Mouse (Mus musculus): Measurements from ENCODE around the gene Srd5a2. TPM values are rescaled to one million over a fixed set of nuclear protein-coding genes. Genes with fewer than 3 reads are reported as not detected.
A peak's percentile ranks its signal among the peaks of the same experiment; 100 is the strongest.
"Not testable (repeated sequence)": the region's sequence is repeated elsewhere in the genome, so short reads cannot be mapped to it uniquely, and the experiment has no call there.

The Srd5a2 gene
- polyA plus RNA-seq (2015; fragmentation: Nextera tagmentation; extraction: Ambion mirVana): 0.09 TPM in 2 replicates

DNA sequence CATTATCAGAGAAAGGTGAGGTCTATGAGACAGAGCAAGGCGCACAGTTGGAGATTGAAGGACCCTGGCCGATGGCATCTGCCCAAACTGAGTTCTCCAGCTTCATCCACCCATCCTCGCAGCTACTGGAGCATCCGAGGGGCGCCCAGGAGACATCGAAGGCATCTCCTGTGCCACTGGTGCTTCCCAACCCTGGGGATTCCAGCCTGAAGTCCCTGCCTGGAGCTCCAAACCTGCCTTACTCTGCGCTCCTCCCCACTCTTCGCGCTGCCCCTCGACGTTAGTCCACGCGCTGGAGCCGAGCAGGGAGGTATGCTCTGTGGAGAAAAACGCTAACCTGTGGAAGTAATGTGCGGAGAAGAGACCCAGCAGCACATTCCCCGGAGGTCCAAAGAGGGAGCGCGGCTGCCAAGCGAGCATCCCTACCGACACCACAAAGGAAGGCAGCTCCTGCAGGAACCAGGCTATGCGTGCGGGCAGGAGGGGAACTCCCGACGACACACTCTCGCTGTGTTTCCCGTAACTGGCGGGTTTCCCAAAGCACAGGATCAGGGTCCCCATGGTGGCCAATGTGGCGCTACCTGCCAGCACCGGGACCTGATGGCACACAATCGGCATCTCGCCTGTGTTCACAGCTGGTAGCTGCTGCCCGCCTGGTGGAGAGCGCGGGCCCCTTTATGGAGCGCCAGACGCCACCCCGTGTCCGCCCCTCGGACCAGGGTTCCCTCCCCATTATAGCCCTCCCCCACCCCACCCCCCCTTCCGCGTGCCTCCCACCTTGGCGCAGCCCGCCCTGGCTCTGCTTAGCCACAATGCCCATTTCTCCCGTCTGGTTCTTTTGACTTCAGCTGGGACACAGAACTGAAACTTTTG is at the start of gene Srd5a2:
TSS of gene Srd5a2 (minus strand) at position 707 of the 873 bp plus-strand sequence.
- H3K36me3 ChIP-seq: no peaks in the 10 kb centered on the region
- 2% methylated on average over 45 of the region's 45 CpGs for WGBS
- H3K4me3 ChIP-seq: peak within 1 kb of the TSS; percentile 34
- 0 out of 2 replicates have a peak within 1 kb of the TSS, but pooled peaks have one; percentile 11 for H3K9ac ChIP-seq
- no peak within 1 kb of the TSS for H3K27ac ChIP-seq (replicated peaks)
- H3K27me3 ChIP-seq: peaks cover 50% of the 10 kb centered on the region
- peak within 1 kb of the TSS; percentile 59 for H3K4me2 ChIP-seq
- peaks cover 12% of the 10 kb centered on the region for H3K4me1 ChIP-seq (replicated peaks)
- peak; percentile 54; the same call in 1 of the 2 replicates for ATAC-seq (ENCODE audit: low FRiP score, low read depth)
- H3K9me3 ChIP-seq: no peaks in the 10 kb centered on the region

DNA sequence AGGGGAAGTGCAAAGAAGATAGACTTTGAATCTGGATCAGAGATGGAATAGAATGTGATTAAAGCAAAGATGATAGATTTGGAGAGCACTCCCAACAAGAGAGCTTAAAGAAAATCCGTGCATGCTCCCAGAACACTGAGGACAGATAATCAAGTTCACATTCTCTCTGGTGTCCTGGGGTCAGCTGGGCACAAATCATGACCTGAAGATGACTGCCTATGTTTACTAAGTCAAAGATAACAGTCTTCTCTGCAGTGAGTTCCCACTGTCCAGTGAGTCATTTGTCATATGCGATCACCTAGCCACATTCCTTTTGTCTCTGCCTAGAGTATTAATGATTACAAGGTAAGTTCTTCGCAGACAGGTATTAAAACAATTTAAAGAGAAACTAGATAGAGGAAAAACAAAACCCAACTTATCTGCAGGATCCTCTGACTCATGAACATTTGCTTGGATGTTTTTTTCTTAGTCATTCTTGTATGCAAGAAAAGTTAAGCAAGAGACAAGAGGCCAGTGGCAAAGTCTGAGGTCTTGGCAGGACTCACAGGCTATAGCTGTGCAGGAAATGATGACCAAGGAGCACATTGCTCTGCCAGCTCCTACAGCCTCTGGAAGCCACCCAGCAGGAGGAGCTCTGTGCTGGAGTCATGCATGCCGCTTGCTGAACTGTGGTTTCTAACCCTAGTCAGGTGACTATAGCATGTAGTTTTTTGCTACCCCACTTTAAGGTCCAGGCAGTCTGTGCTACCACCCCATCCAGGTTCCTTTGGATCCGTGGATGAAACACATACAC is 41.4 kb upstream of the Srd5a2 start:
- Histone ChIP-seq H3K4me3 (no peak overlapping the region), H3K27ac (replicated peaks) (no peak overlapping the region), H3K9ac (no peak overlapping the region), H3K27me3 (no peaks in the 10 kb centered on the region), H3K4me2 (no peak overlapping the region), H3K9me3 (no peaks in the 10 kb centered on the region), H3K4me1 (replicated peaks) (no peaks in the 10 kb centered on the region), H3K36me3 (no peaks in the 10 kb centered on the region)
- WGBS: 84% methylated on average over 5 of the region's 5 CpGs
- ATAC-seq (ENCODE audit: low FRiP score, low read depth): no peak

DNA sequence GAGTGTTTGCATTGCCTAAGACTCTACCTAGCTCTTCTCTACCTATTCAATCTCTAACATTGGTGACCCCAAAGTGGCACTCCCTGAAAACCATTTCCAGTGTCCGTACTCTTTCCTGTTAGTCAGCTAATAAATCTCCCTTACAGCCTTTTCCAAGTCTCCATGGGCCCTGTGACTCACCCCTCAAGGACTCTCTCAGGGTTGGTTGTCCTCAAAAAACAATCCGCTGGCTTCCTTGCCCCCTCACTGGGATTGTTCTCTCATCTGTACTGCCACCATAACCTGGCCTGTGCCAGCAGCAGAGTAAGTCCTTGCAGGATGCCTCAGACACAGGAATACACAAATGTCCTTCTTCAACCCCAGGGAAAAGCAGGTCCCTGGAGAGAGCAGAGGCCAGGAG is 40.3 kb upstream of the Srd5a2 start:
- no peak overlapping the region for H3K9ac ChIP-seq
- H3K27ac ChIP-seq (replicated peaks): no peak overlapping the region
- 98% methylated on average over 2 of the region's 2 CpGs for WGBS
- no peak overlapping the region for H3K4me3 ChIP-seq
- H3K27me3 ChIP-seq: no peaks in the 10 kb centered on the region
- no peaks in the 10 kb centered on the region for H3K36me3 ChIP-seq
- ATAC-seq (ENCODE audit: low FRiP score, low read depth): no peak
- no peak overlapping the region for H3K4me2 ChIP-seq
- H3K4me1 ChIP-seq (replicated peaks): no peaks in the 10 kb centered on the region
- H3K9me3 ChIP-seq: no peaks in the 10 kb centered on the region

DNA sequence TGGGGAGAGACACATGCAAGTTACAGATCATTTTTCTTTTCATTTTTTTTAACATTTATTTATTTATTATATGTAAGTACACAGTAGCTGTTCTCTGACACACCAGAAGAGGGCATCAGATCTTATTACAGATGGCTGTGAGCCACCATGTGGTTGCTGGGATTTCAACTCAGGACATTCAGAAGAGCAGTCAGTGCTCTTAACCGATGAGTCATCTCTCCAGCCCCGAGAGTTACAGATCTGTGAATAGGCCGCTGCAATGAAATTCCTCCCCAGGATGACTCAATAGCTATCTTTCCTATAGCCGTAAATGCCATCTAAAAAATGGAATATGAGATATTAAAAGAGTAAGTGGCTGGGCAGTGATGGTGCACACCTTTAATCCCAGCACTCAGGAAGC is 35.7 kb upstream of the Srd5a2 start:
- Histone ChIP-seq H3K9ac (no peak overlapping the region), H3K4me2 (no peak overlapping the region), H3K27ac (replicated peaks) (no peak overlapping the region), H3K9me3 (no peaks in the 10 kb centered on the region), H3K36me3 (no peaks in the 10 kb centered on the region), H3K4me1 (replicated peaks) (no peaks in the 10 kb centered on the region), H3K27me3 (no peaks in the 10 kb centered on the region), H3K4me3 (no peak overlapping the region)
- WGBS: 94% methylated on average over 4 of the region's 4 CpGs
- ATAC-seq (ENCODE audit: low FRiP score, low read depth): no peak

DNA sequence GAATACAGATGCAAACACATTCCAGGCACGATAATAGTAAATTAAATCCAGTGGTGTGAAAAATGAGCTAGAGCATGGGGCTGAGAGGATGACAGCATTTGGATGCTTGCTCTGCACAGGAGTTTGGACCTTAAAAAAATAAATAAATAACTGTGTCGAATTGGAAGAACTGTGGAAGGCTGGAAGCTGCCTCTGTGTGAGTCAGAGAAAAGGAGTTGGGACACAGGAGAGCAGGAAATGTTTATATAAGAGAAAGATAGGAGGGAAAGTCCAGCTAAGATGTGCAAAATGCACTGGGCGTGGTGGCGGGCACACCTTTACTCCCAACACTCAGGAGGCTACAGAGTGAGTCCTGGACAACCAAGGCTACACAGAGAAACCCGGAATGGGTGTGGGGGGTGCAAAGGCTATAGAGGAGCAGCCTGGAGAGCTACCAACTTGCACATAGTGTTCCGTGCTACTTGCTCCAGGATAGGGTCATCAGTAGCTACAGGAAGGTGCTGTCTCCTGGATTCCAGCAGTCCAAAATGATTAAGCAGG is 32.4 kb upstream of the Srd5a2 start:
- no peak overlapping the region for H3K4me2 ChIP-seq
- no peaks in the 10 kb centered on the region for H3K4me1 ChIP-seq (replicated peaks)
- 83% methylated on average over 6 of the region's 6 CpGs for WGBS
- no peaks in the 10 kb centered on the region for H3K9me3 ChIP-seq
- no peak overlapping the region for H3K27ac ChIP-seq (replicated peaks)
- H3K9ac ChIP-seq: no peak overlapping the region
- H3K36me3 ChIP-seq: no peaks in the 10 kb centered on the region
- no peak for ATAC-seq (ENCODE audit: low FRiP score, low read depth)
- no peaks in the 10 kb centered on the region for H3K27me3 ChIP-seq
- H3K4me3 ChIP-seq: no peak overlapping the region

DNA sequence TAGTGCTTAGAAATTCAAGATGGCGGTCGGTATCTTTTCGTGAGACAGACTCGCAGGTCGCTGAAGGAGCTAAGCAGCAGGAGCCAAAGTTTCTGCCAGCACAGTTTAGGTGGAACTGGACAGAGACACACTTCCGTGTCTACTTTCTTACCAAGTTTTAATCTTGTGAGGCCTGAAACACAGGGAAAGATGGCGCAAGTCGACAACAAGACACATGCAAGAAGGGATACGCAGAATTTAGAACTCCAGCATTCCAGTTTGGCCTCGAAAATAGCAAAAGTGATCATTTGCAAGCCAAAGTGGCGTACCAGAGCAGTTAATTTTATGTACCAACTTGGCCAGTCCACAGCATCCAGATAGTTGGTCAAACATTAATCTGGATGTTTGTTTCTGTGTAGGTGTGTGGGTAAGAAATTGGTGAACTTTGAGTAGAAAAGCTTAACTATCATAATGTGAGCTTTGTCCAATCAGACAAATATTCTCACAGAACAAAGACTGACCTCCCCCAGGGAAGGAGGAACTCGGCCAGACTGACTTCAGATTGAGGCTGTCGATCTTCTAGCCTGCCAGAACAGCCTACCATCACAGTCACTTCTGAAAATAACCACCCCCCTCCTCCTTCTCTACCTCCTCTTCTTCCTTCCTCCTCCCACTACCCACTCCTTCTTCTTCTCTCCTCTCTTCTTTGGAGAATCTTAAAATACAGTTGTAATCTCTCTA is 31.2 kb upstream of the Srd5a2 start:
- Histone ChIP-seq H3K9me3 (no peaks in the 10 kb centered on the region), H3K4me1 (replicated peaks) (no peaks in the 10 kb centered on the region), H3K27me3 (no peaks in the 10 kb centered on the region), H3K4me2 (no peak overlapping the region), H3K27ac (replicated peaks) (no peak overlapping the region), H3K36me3 (no peaks in the 10 kb centered on the region), H3K4me3 (no peak overlapping the region), H3K9ac (no peak overlapping the region)
- no peak for ATAC-seq (ENCODE audit: low FRiP score, low read depth)
- WGBS: 88% methylated on average over 13 of the region's 13 CpGs

DNA sequence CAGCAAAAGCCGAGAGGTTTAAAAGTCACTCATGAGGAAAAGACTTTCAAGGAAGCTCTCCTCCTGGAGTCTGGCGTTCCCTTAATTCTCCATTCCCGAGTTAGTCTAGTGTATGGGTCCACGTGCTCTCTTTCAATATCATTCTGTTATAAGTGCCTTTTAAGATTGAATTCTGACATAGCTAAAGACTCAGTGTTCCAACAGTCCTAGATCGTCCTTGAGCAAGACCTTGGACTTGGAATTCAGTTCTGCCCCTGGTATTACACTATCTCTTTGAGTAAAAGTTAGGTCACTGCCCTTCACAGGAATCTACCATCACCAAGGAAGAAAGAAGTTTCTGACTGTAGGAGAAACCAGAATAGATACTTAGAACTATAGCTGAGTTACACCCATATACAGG is 25.4 kb upstream of the Srd5a2 start:
- H3K9me3 ChIP-seq; H3K4me3 ChIP-seq; H3K4me2 ChIP-seq; ATAC-seq (ENCODE audit: low FRiP score, low read depth); H3K27ac ChIP-seq (replicated peaks); H3K4me1 ChIP-seq (replicated peaks); H3K9ac ChIP-seq; H3K27me3 ChIP-seq; H3K36me3 ChIP-seq: not testable (repeated sequence)
- 84% methylated on average over 5 of the region's 5 CpGs for WGBS

DNA sequence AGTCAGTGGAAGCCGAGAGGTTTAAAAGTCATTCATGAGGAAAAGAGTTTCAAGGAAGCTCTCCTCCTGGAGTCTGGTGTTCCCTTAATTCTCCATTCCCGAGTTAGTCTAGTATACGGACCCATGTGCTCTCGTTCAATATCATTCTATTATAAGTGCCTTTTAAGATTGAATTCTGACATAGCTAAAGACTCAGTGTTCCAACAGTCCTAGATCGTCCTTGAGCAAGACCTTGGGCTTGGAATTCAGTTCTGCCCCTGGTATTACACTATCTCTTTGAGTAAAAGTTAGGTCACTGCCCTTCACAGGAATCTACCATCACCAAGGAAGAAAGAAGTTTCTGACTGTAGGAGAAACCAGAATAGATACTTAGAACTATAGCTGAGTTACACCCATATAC is 15.0 kb upstream of the Srd5a2 start:
- 93% methylated on average over 5 of the region's 5 CpGs for WGBS
- H3K9me3 ChIP-seq: not testable (repeated sequence)

DNA sequence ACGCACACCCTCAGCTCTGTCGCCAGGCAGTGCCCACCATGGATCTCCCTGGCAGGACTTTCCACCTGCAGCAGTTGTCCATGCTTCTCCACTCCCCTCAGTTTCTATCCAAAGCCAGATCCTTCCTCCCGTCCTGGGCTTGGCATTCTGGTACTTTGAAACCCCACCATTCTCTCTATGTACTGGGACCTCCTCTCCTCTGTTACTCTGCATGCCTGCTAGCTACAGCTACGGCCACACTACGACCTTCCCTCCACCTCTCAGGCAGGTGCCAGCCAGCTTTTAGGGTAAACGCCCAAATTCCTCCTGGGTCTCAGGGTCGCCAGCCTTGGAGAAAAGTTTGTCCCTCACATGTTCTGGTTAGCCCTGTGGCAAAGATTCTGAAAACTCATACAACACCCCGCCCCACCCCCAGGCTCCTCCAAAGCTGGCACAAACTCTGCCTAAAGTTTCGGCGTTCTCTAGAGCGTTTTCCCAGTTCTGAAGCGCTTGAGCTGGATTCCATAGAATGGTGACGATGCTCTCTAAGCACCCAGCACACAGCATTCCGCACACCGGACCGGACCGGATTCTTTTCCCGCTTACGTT is 607 bp upstream of the Srd5a2 start:
- H3K9me3 ChIP-seq: no peaks in the 10 kb centered on the region
- peaks cover 50% of the 10 kb centered on the region for H3K27me3 ChIP-seq
- no peak for ATAC-seq (ENCODE audit: low FRiP score, low read depth)
- H3K36me3 ChIP-seq: no peaks in the 10 kb centered on the region
- WGBS: 4% methylated on average over 19 of the region's 19 CpGs
- no peak overlapping the region for H3K9ac ChIP-seq
- H3K4me2 ChIP-seq: peak overlapping the region; percentile 59
- no peak overlapping the region for H3K4me3 ChIP-seq
- H3K4me1 ChIP-seq (replicated peaks): peaks cover 12% of the 10 kb centered on the region
- H3K27ac ChIP-seq (replicated peaks): no peak overlapping the region

More for the DNA sequence above, 15.0 kb upstream of the Srd5a2 start:
- not testable (repeated sequence) for H3K4me3 ChIP-seq; H3K9ac ChIP-seq; H3K27me3 ChIP-seq; H3K4me2 ChIP-seq; ATAC-seq (ENCODE audit: low FRiP score, low read depth); H3K36me3 ChIP-seq; H3K4me1 ChIP-seq (replicated peaks); H3K27ac ChIP-seq (replicated peaks)

DNA sequence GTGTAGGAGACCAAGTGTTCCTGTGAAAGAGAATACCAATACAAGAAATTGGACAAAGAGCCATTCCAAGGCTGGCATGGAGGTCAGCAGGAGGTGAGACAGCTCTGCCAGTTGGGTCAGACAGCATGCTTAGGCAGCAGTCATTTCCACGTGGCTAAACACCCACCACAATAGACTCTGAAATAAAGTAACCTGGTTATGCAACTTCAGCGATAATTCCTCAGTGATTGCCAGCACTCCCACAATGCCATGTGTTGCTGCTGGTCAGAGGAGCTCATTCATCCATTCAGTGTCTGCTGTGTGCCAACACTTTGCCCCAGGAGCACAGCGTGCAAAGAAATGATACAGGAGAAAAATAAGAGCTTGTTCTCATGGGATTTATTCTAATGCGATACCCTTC is 4.0 kb downstream of the Srd5a2 start:
- 47% methylated on average over 4 of the region's 4 CpGs for WGBS

DNA sequence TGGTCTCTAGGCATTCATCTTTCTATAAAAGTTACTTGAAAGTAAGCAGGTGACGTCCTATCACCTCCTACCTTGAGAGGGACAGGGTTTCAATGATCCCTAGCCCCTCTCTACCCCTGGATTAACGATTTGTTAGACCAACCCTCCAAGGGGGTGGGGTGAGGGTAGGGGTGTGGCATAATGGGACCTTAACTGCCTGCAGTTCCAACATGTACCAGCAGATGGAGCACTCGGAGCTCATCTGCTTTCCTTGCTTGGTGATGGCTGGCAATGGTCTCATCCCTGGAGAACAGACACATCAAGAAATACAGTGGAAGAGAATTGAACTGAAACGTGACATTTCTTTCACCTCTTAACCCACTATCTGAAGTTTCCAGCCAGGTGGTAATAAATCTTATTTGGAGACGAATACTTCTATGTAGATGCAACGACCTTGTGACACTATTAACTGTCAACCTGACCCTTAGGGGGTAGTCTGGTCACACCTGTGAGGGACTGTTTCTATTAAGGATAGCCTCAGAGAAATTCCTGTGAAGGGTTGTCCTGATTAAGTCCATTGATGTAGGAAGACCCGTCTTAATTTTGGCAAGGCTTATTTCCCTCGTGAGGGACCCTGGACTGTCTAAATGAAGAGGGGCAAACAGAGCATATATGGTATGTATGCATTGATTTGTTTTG is 27.1 kb downstream of the Srd5a2 start:
- Histone ChIP-seq H3K27me3 (no peaks in the 10 kb centered on the region), H3K4me1 (replicated peaks) (no peaks in the 10 kb centered on the region), H3K9ac (no peak overlapping the region), H3K36me3 (no peaks in the 10 kb centered on the region), H3K4me2 (peak overlapping the region; percentile 26), H3K27ac (replicated peaks) (no peak overlapping the region), H3K9me3 (no peaks in the 10 kb centered on the region), H3K4me3 (no peak overlapping the region)
- WGBS: 39% methylated on average over 8 of the region's 8 CpGs
- peak; percentile 77; the same call in 1 of the 2 replicates for ATAC-seq (ENCODE audit: low FRiP score, low read depth)

More for the DNA sequence above, 4.0 kb downstream of the Srd5a2 start:
- no peaks in the 10 kb centered on the region for H3K9me3 ChIP-seq
- H3K9ac ChIP-seq: no peak overlapping the region
- no peak overlapping the region for H3K4me2 ChIP-seq
- H3K27ac ChIP-seq (replicated peaks): no peak overlapping the region
- peaks cover 34% of the 10 kb centered on the region for H3K27me3 ChIP-seq
- H3K4me1 ChIP-seq (replicated peaks): peaks cover 12% of the 10 kb centered on the region
- ATAC-seq (ENCODE audit: low FRiP score, low read depth): no peak
- H3K4me3 ChIP-seq: no peak overlapping the region
- H3K36me3 ChIP-seq: no peaks in the 10 kb centered on the region
